Mouse (Mus musculus) kidney, embryonic 16.5 days (tissue): ENCODE data around the gene Prr36. TPM values are rescaled to one million over a fixed set of nuclear protein-coding genes. Genes with fewer than 3 reads are reported as not detected.

Experiments used
- ATAC-seq: fragments of 200-750 bp; cut with Nextera tagmentation; 2 replicates; pipeline ENCODE4 v1.8.0; 2017; ENCODE audit warnings: moderate TSS enrichment; ENCODE audit not compliant: low FRiP score, low TSS enrichment
- H3K27ac ChIP-seq: fragments of 300-500 bp; sonication (generic); 2 replicates; pipeline ENCODE4 v1.5.1; 2014; ENCODE audit warnings: low read length
- H3K27me3 ChIP-seq: fragments of 300-500 bp; sonication (generic); 2 replicates; pipeline ENCODE4 v1.6.1; 2014; ENCODE audit warnings: low read length, control low read depth, mixed read lengths; ENCODE audit not compliant: insufficient read depth
- H3K36me3 ChIP-seq: fragments of 300-500 bp; sonication (generic); 2 replicates; pipeline ENCODE4 v1.6.1; 2014; ENCODE audit warnings: low read length, control low read depth, mixed read lengths; ENCODE audit not compliant: insufficient read depth
- H3K4me1 ChIP-seq: fragments of 300-500 bp; sonication (generic); 2 replicates; pipeline ENCODE4 v1.6.1; 2014; ENCODE audit warnings: low read length, control low read depth, mixed read lengths; ENCODE audit not compliant: insufficient read depth
- H3K4me2 ChIP-seq: fragments of 300-500 bp; sonication (generic); replicated peaks from 2 replicates; pipeline ENCODE4 v1.6.1; 2014; ENCODE audit warnings: low read depth, low read length
- H3K4me3 ChIP-seq: fragments of 300-500 bp; sonication (generic); 2 replicates; pipeline ENCODE4 v1.5.1; 2014; ENCODE audit warnings: mild to moderate bottlenecking, low read length
- H3K9ac ChIP-seq: fragments of 300-500 bp; sonication (generic); replicated peaks from 2 replicates; pipeline ENCODE4 v1.6.1; 2014; ENCODE audit warnings: low read length
- H3K9me3 ChIP-seq: fragments of 300-500 bp; sonication (generic); 2 replicates; pipeline ENCODE4 v1.6.1; 2016; ENCODE audit warnings: low read length, control low read depth
- WGBS: fragments of 180-500 bp; shearing (Covaris S2); extraction: QIAGEN DNeasy Blood & Tissue Kit; methylation state at CpG from one replicate; pipeline ENCODE4 v1.1.7; 2014; 5-methylcytosine and 5-hydroxymethylcytosine counted together
- polyA plus RNA-seq: library from polyadenylated mRNA; unstranded; fragments of >200 nt; fragmentation: Nextera tagmentation; extraction: Ambion mirVana; gene quantifications from 2 replicates; pipeline ENCODE4 v1.2.1, GENCODE M21; 2015

Gene Prr36
- polyA plus RNA-seq, 1 experiment from 2014 or later, result 4.7 TPM

GRCm38 (mm10) chr8:4174018-4174417 lies 43.2 kb downstream of the Prr36 start:
- WGBS, result 72% methylated on average over 2 of the region's 2 CpGs
- H3K9ac ChIP-seq, result no peak overlapping the region

GRCm38 (mm10) chr8:4172486-4172885 lies 44.8 kb downstream of the Prr36 start:
- H3K4me1 ChIP-seq, result peaks cover 3% of the 10 kb centered on the region; the same call in 1 of the 2 replicates
- 78% methylated on average over 3 of the region's 3 CpGs for WGBS
- H3K27ac ChIP-seq, result no peak overlapping the region

More at GRCm38 (mm10) chr8:4174018-4174417, 43.2 kb downstream of the Prr36 start:
- no peaks in the 10 kb centered on the region for H3K9me3 ChIP-seq
- no peak overlapping the region for H3K4me3 ChIP-seq
- no peak overlapping the region for H3K27ac ChIP-seq
- H3K27me3 ChIP-seq, result no peaks in the 10 kb centered on the region
- H3K4me1 ChIP-seq, result no peaks in the 10 kb centered on the region
- ATAC-seq, result no peak
- no peaks in the 10 kb centered on the region for H3K36me3 ChIP-seq
- H3K4me2 ChIP-seq, result no peak overlapping the region

GRCm38 (mm10) chr8:4167918-4168317 lies 49.3 kb downstream of the Prr36 start:
- peaks cover 15% of the 10 kb centered on the region; the same call in 1 of the 2 replicates for H3K4me1 ChIP-seq
- H3K27me3 ChIP-seq, result no peaks in the 10 kb centered on the region
- H3K4me2 ChIP-seq, result no peak overlapping the region
- no peaks in the 10 kb centered on the region for H3K9me3 ChIP-seq
- no peak for ATAC-seq
- 97% methylated on average over 1 of the region's 1 CpGs for WGBS
- no peak overlapping the region for H3K9ac ChIP-seq
- no peak overlapping the region for H3K4me3 ChIP-seq
- no peaks in the 10 kb centered on the region for H3K36me3 ChIP-seq
- no peak overlapping the region for H3K27ac ChIP-seq

More at GRCm38 (mm10) chr8:4172486-4172885, 44.8 kb downstream of the Prr36 start:
- H3K9me3 ChIP-seq, result no peaks in the 10 kb centered on the region
- H3K4me2 ChIP-seq, result no peak overlapping the region
- H3K4me3 ChIP-seq, result no peak overlapping the region
- no peaks in the 10 kb centered on the region for H3K27me3 ChIP-seq
- H3K9ac ChIP-seq, result no peak overlapping the region
- ATAC-seq, result no peak
- H3K36me3 ChIP-seq, result no peaks in the 10 kb centered on the region

GRCm38 (mm10) chr8:4166881-4167525 lies 50.3 kb downstream of the Prr36 start:
- H3K4me1 ChIP-seq, result peaks cover 15% of the 10 kb centered on the region; the same call in 1 of the 2 replicates
- peak; percentile 2; the same call in 1 of the 2 replicates for ATAC-seq
- 4% methylated on average over 10 of the region's 10 CpGs for WGBS
- H3K27me3 ChIP-seq, result no peaks in the 10 kb centered on the region
- 0 out of 2 replicates have a peak overlapping the region, but pooled peaks have one; percentile 8 for H3K27ac ChIP-seq
- no peaks in the 10 kb centered on the region for H3K36me3 ChIP-seq
- peak overlapping the region; percentile 86 for H3K4me2 ChIP-seq
- H3K9me3 ChIP-seq, result no peaks in the 10 kb centered on the region
- H3K4me3 ChIP-seq, result peak overlapping the region; percentile 87
- H3K9ac ChIP-seq, result peak overlapping the region; percentile 83

GRCm38 (mm10) chr8:4165852-4166751 lies 51.2 kb downstream of the Prr36 start, which contains the start of gene Evi5l:
TSS of gene Evi5l (plus strand) at chr8:4166567.
- no peaks in the 10 kb centered on the region for H3K9me3 ChIP-seq
- peak within 1 kb of the TSS; percentile 83 for H3K9ac ChIP-seq
- WGBS, result under 1% methylated on average over 51 of the region's 51 CpGs
- peaks cover 15% of the 10 kb centered on the region; the same call in 1 of the 2 replicates for H3K4me1 ChIP-seq
- ATAC-seq, result peak; percentile 98
- H3K36me3 ChIP-seq, result no peaks in the 10 kb centered on the region
- 0 out of 2 replicates have a peak within 1 kb of the TSS, but pooled peaks have one; percentile 8 for H3K27ac ChIP-seq
- H3K4me2 ChIP-seq, result peak within 1 kb of the TSS; percentile 86
- peak within 1 kb of the TSS; percentile 87 for H3K4me3 ChIP-seq
- no peaks in the 10 kb centered on the region for H3K27me3 ChIP-seq

GRCm38 (mm10) chr8:4165176-4165851 lies 51.9 kb downstream of the Prr36 start:
- Histone ChIP-seq H3K4me1 (peaks cover 15% of the 10 kb centered on the region; the same call in 1 of the 2 replicates), H3K4me2 (peak overlapping the region; percentile 63), H3K36me3 (no peaks in the 10 kb centered on the region), H3K9me3 (no peaks in the 10 kb centered on the region), H3K9ac (peak overlapping the region; percentile 65), H3K27ac (no peak overlapping the region), H3K4me3 (peak overlapping the region; percentile 87), H3K27me3 (no peaks in the 10 kb centered on the region)
- WGBS, result 9% methylated on average over 13 of the region's 13 CpGs
- no peak for ATAC-seq

GRCm38 (mm10) chr8:4162786-4163185 lies 54.5 kb downstream of the Prr36 start:
- H3K4me1 ChIP-seq, result peaks cover 14% of the 10 kb centered on the region; the same call in 1 of the 2 replicates
- no peaks in the 10 kb centered on the region for H3K9me3 ChIP-seq
- 57% methylated on average over 4 of the region's 4 CpGs for WGBS
- no peak for ATAC-seq
- H3K36me3 ChIP-seq, result no peaks in the 10 kb centered on the region
- no peak overlapping the region for H3K4me3 ChIP-seq
- H3K9ac ChIP-seq, result no peak overlapping the region
- no peak overlapping the region for H3K4me2 ChIP-seq
- no peak overlapping the region for H3K27ac ChIP-seq
- no peaks in the 10 kb centered on the region for H3K27me3 ChIP-seq
